Mouse (Mus musculus) ES-Bruce4 (cell line): ENCODE measurements around the gene Por. TPM values are rescaled to one million over a fixed set of nuclear protein-coding genes. Genes with fewer than 3 reads are reported as not detected.

ENCODE experiments used
- H3K27ac ChIP-seq: 2 replicates; pipeline ENCODE4 v1.5.1; 2012; ENCODE audit warnings: low read length, inconsistent platforms; ENCODE audit not compliant: insufficient read depth
- H3K27me3 ChIP-seq: 2 replicates; pipeline ENCODE4 v1.6.1; 2012; ENCODE audit warnings: mild to moderate bottlenecking, low read length, inconsistent platforms; ENCODE audit not compliant: control insufficient read depth, poor library complexity, insufficient read depth, severe bottlenecking
- H3K36me3 ChIP-seq: 2 replicates; pipeline ENCODE4 v1.6.1; 2012; ENCODE audit warnings: inconsistent platforms, mild to moderate bottlenecking, low read length, moderate library complexity; ENCODE audit not compliant: control insufficient read depth, poor library complexity, insufficient read depth, severe bottlenecking
- H3K4me1 ChIP-seq: one replicate; pipeline ENCODE4 v1.8.1; 2011; ENCODE audit warnings: low read length; ENCODE audit not compliant: control insufficient read depth, insufficient read depth
- H3K4me3 ChIP-seq: 2 replicates; pipeline ENCODE4 v1.5.1; 2011; ENCODE audit warnings: low read depth, mild to moderate bottlenecking, low read length
- H3K9ac ChIP-seq: 2 replicates; pipeline ENCODE4 v1.6.1; 2012; ENCODE audit warnings: low read depth, mild to moderate bottlenecking, inconsistent platforms; ENCODE audit not compliant: poor library complexity, severe bottlenecking
- H3K9me3 ChIP-seq: replicated peaks from 2 replicates; pipeline ENCODE4 v1.6.1; 2012; ENCODE audit warnings: mild to moderate bottlenecking, low read length, inconsistent platforms; ENCODE audit not compliant: control insufficient read depth, poor library complexity, insufficient read depth, severe bottlenecking
- CTCF ChIP-seq: IDR thresholded peaks from one replicate; pipeline ENCODE4 v1.8.1; 2011; ENCODE audit warnings: low read depth, low read length
- EP300 ChIP-seq: IDR thresholded peaks from 2 replicates; pipeline ENCODE4 v1.6.1; 2011; ENCODE audit warnings: low read depth, low read length; ENCODE audit not compliant: insufficient read depth
- POLR2A ChIP-seq: IDR thresholded peaks from one replicate; pipeline ENCODE4 v1.8.1; 2011; ENCODE audit warnings: low read length; ENCODE audit not compliant: insufficient read depth
- polyA plus RNA-seq: library from polyadenylated mRNA; stranded (reverse); fragments of >200 nt; gene quantifications from 2 replicates; pipeline ENCODE4 v1.2.4, GENCODE M21; 2011; ENCODE audit warnings: low read depth; ENCODE audit not compliant: missing spikeins, insufficient read depth, insufficient read length

Gene Por
- polyA plus RNA-seq, 1 experiment, result 41.4 TPM

GRCm38 (mm10) chr5:135778471-135779445 lies 108.9 kb downstream of the Por start, which contains the start of gene Mdh2:
TSS of gene Mdh2 (plus strand) at chr5:135778480.
- H3K27me3 ChIP-seq, result no peaks in the 10 kb centered on the region
- peaks cover 4% of the 10 kb centered on the region for H3K4me1 ChIP-seq
- peaks cover 23% of the 10 kb centered on the region for H3K36me3 ChIP-seq
- peak within 1 kb of the TSS; percentile 88 for H3K9ac ChIP-seq
- TF ChIP-seq POLR2A, result peak; percentile 98
- TF ChIP-seq CTCF, result no peak
- peak within 1 kb of the TSS; percentile 93 for H3K4me3 ChIP-seq
- H3K9me3 ChIP-seq, result no peaks in the 10 kb centered on the region
- 0 out of 2 replicates have a peak within 1 kb of the TSS, but pooled peaks have one; percentile 20 for H3K27ac ChIP-seq

- no peak overlapping the region for H3K4me3 ChIP-seq
- H3K36me3 ChIP-seq, result peaks cover 37% of the 10 kb centered on the region
- TF ChIP-seq CTCF, result no peak
- TF ChIP-seq EP300, result no peak
- no peak for TF ChIP-seq POLR2A
These were observed 110.5 kb downstream of the Por start for GRCm38 (mm10) chr5:135780331-135780730.

GRCm38 (mm10) chr5:135782901-135783300 lies 113.1 kb downstream of the Por start:
- H3K9me3 ChIP-seq, result no peaks in the 10 kb centered on the region
- no peaks in the 10 kb centered on the region for H3K27me3 ChIP-seq
- TF ChIP-seq CTCF, result no peak

More at GRCm38 (mm10) chr5:135780331-135780730, 110.5 kb downstream of the Por start:
- Histone ChIP-seq H3K9me3 (no peaks in the 10 kb centered on the region), H3K9ac (peak overlapping the region; percentile 88), H3K27ac (no peak overlapping the region), H3K27me3 (no peaks in the 10 kb centered on the region), H3K4me1 (peaks cover 4% of the 10 kb centered on the region)

More at GRCm38 (mm10) chr5:135782901-135783300, 113.1 kb downstream of the Por start:
- no peak overlapping the region for H3K27ac ChIP-seq
- H3K36me3 ChIP-seq, result peaks cover 62% of the 10 kb centered on the region
- H3K4me1 ChIP-seq, result peaks cover 4% of the 10 kb centered on the region
- H3K9ac ChIP-seq, result no peak overlapping the region
- no peak overlapping the region for H3K4me3 ChIP-seq

Other genes with a start within 250 kb of the Por start
- gene Hip1, start 124.9 kb upstream of the Por start, polyA plus RNA-seq, result 51.6 and 63.2 TPM in 2 replicates
- not detected in 2 replicates for gene Ccl26, start 106.5 kb upstream of the Por start, polyA plus RNA-seq
- not detected in 2 replicates for gene Ccl24, start 97.0 kb upstream of the Por start, polyA plus RNA-seq
- gene Rhbdd2, start 37.4 kb upstream of the Por start, polyA plus RNA-seq, result 30.6 and 35.7 TPM in 2 replicates
- gene Tmem120a, start 74.4 kb downstream of the Por start, polyA plus RNA-seq, result 63.7 and 69.8 TPM in 2 replicates
- gene Styxl1, start 108.4 kb downstream of the Por start, polyA plus RNA-seq, result 0.42 and 0.94 TPM in 2 replicates
- gene Mdh2, start 108.4 kb downstream of the Por start, polyA plus RNA-seq, result 377 and 424 TPM in 2 replicates
- 0.41 and 0.55 TPM in 2 replicates for gene Srrm3, start 136.9 kb downstream of the Por start, polyA plus RNA-seq
- 426 and 500 TPM in 2 replicates for gene Hspb1, start 217.9 kb downstream of the Por start, polyA plus RNA-seq